Mouse (Mus musculus) heart, embryonic 15.5 days (tissue): ENCODE measurements at regions not wholly inside any gene's neighbourhood (a gene's known extent, or its start where the extent isn't known, plus 50 kb on each side); places are given as distances from the start of the nearest gene placed in this dataset.

ENCODE experiments used
- ATAC-seq: fragments of 200-750 bp; cut with Nextera tagmentation; replicated peaks from 2 replicates; pipeline ENCODE4 v1.8.0; 2017; ENCODE audit warnings: low read depth, moderate TSS enrichment; ENCODE audit not compliant: insufficient number of reproducible peaks, insufficient read depth, low FRiP score
- H3K27ac ChIP-seq: fragments of 300-500 bp; sonication (generic); 2 replicates; pipeline ENCODE4 v1.5.1; 2015; ENCODE audit warnings: mild to moderate bottlenecking, inconsistent platforms
- H3K27me3 ChIP-seq: fragments of 300-500 bp; sonication (generic); 2 replicates; pipeline ENCODE4 v1.6.1; 2015; ENCODE audit warnings: inconsistent platforms
- H3K36me3 ChIP-seq: fragments of 300-500 bp; sonication (generic); 2 replicates; pipeline ENCODE4 v1.6.1; 2015; ENCODE audit warnings: mild to moderate bottlenecking, inconsistent platforms
- H3K4me1 ChIP-seq: fragments of 300-500 bp; sonication (generic); replicated peaks from 2 replicates; pipeline ENCODE4 v1.6.1; 2015; ENCODE audit warnings: inconsistent platforms
- H3K4me2 ChIP-seq: fragments of 300-500 bp; sonication (generic); 2 replicates; pipeline ENCODE4 v1.6.1; 2015; ENCODE audit warnings: inconsistent platforms, mild to moderate bottlenecking, moderate library complexity
- H3K4me3 ChIP-seq: fragments of 300-500 bp; sonication (generic); 2 replicates; pipeline ENCODE4 v1.5.1; 2015; ENCODE audit warnings: mild to moderate bottlenecking, inconsistent platforms
- H3K9ac ChIP-seq: fragments of 300-500 bp; sonication (generic); 2 replicates; pipeline ENCODE4 v1.6.1; 2015; ENCODE audit warnings: mild to moderate bottlenecking, inconsistent platforms
- H3K9me3 ChIP-seq: fragments of 300-500 bp; sonication (generic); replicated peaks from 2 replicates; pipeline ENCODE4 v1.6.1; 2016; ENCODE audit warnings: inconsistent platforms
- WGBS: fragments of 180-500 bp; shearing (Covaris S2); methylation state at CpG from one replicate; pipeline ENCODE4 v1.1.7; 2015; ENCODE audit warnings: mixed read lengths; 5-methylcytosine and 5-hydroxymethylcytosine counted together

GRCm38 (mm10) chr2:106418181-106418580 is 274.9 kb upstream of the Mpped2 start:
- Histone ChIP-seq H3K36me3 (no peaks in the 10 kb centered on the region), H3K4me2 (no peak overlapping the region), H3K27me3 (no peaks in the 10 kb centered on the region), H3K4me3 (no peak overlapping the region), H3K9ac (no peak overlapping the region), H3K9me3 (no peaks in the 10 kb centered on the region), H3K4me1 (no peaks in the 10 kb centered on the region), H3K27ac (no peak overlapping the region)
- WGBS = 88% methylated on average over 2 of the region's 2 CpGs
- no peak for ATAC-seq

DNA sequence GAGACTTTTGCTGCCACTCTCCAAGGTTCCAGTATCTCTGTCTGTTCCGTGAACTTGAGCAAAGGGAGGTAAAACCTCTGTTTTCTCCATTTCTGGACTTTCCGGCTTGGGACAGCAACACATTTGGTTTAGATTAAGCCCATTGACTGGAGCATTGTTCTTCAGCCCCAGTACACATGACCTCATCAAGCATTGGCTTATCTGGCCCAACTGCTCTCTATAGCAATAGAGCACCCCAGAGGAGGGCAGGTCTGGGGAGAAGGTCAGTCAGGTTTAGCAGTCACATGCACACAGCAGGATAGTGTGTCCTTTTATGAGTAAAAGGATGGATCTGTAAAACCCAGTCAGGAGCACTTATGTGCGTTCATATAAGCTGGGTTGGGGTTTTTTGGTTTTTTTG is 268.1 kb upstream of the Mpped2 start:
- no peaks in the 10 kb centered on the region for H3K36me3 ChIP-seq
- 76% methylated on average over 3 of the region's 3 CpGs for WGBS
- H3K4me3 ChIP-seq = no peak overlapping the region
- H3K9ac ChIP-seq = no peak overlapping the region
- no peaks in the 10 kb centered on the region for H3K9me3 ChIP-seq
- no peaks in the 10 kb centered on the region for H3K4me1 ChIP-seq
- no peak overlapping the region for H3K27ac ChIP-seq
- ATAC-seq = no peak
- H3K27me3 ChIP-seq = no peaks in the 10 kb centered on the region
- no peak overlapping the region for H3K4me2 ChIP-seq

DNA sequence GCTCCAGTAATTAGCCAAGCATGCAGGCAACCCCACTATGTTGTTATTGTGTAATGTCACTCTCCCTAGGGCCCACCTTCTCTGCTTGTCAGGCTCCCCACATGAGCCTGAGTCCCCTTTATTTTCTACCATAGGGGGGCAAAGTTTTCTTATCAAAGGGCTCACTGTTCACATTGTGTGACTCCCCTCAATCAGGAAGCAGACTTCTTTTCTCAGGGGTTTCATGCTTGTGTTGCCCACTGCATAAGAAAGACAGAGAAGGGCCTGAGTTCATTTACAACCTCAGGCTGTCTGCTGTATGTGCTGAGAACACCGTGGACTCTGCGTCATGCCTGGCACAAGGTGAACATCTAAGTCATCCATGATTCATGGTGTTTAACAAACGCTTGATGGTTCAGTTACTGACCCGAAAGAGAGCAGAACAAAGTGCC is 267.6 kb upstream of the Mpped2 start:
- ATAC-seq = no peak
- WGBS = 80% methylated on average over 4 of the region's 4 CpGs
- no peaks in the 10 kb centered on the region for H3K9me3 ChIP-seq
- H3K4me2 ChIP-seq = no peak overlapping the region
- H3K4me1 ChIP-seq = no peaks in the 10 kb centered on the region
- no peaks in the 10 kb centered on the region for H3K36me3 ChIP-seq
- no peaks in the 10 kb centered on the region for H3K27me3 ChIP-seq
- H3K9ac ChIP-seq = no peak overlapping the region
- H3K4me3 ChIP-seq = no peak overlapping the region
- no peak overlapping the region for H3K27ac ChIP-seq

DNA sequence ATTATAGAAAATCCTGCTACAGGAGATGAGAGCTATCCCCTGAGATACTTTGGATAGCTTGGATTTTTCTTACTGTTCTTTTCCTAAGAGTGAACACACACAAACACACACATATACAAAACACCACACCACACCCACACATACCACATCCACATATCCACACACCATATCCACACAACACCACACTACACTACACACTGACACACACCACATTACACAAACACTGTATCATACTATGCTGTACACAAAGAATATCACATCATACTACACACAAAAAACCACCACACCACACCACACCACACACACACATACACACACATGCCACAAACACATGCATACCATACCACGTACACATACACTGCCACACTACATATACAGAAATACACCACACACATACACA is 267.1 kb upstream of the Mpped2 start:
- H3K9ac ChIP-seq = no peak overlapping the region
- WGBS = 91% methylated on average over 1 of the region's 1 CpGs

DNA sequence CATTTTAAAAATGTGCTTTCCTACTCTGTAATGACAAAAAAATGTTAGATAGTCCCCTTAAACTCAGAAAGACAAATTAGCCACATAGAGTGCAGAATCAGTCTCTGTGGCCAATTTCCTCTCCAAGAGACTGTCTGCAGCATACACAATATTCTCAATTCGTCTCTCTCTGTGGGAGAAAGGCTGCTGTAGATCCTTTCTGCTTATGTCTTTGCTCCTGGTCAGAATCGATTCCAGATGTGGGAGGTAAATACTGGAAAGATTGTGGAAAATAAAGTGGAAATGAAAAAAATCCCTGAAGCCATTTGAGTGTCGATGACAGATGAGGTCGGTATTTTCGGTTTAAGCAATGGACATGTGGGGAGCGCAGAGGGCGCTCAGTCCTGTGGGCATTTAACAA is 265.8 kb upstream of the Mpped2 start:
- Histone ChIP-seq H3K9me3 (no peaks in the 10 kb centered on the region), H3K27ac (no peak overlapping the region), H3K4me2 (no peak overlapping the region), H3K4me1 (peaks cover 6% of the 10 kb centered on the region), H3K27me3 (no peaks in the 10 kb centered on the region), H3K9ac (no peak overlapping the region), H3K4me3 (no peak overlapping the region), H3K36me3 (no peaks in the 10 kb centered on the region)
- WGBS = 71% methylated on average over 7 of the region's 7 CpGs
- ATAC-seq = no peak

More for the DNA sequence above, 267.1 kb upstream of the Mpped2 start:
- Histone ChIP-seq H3K27ac (no peak overlapping the region), H3K4me2 (no peak overlapping the region), H3K4me1 (no peaks in the 10 kb centered on the region), H3K36me3 (no peaks in the 10 kb centered on the region), H3K27me3 (no peaks in the 10 kb centered on the region), H3K4me3 (no peak overlapping the region), H3K9me3 (no peaks in the 10 kb centered on the region)
- ATAC-seq = no peak

- H3K4me3 ChIP-seq = no peak overlapping the region
- H3K9me3 ChIP-seq = no peaks in the 10 kb centered on the region
- no peak overlapping the region for H3K27ac ChIP-seq
- WGBS = 42% methylated on average over 11 of the region's 11 CpGs
- peaks cover 7% of the 10 kb centered on the region for H3K4me1 ChIP-seq
- no peaks in the 10 kb centered on the region for H3K27me3 ChIP-seq
- H3K4me2 ChIP-seq = no peak overlapping the region
- no peaks in the 10 kb centered on the region for H3K36me3 ChIP-seq
- no peak overlapping the region for H3K9ac ChIP-seq
- no peak for ATAC-seq
These were observed 264.2 kb upstream of the Mpped2 start for GRCm38 (mm10) chr2:106428909-106429308.

- Histone ChIP-seq H3K27me3 (no peaks in the 10 kb centered on the region), H3K27ac (no peak overlapping the region), H3K4me3 (peak overlapping the region; percentile 32), H3K4me1 (peaks cover 7% of the 10 kb centered on the region), H3K9ac (peak overlapping the region; percentile 25; the same call in 1 of the 2 replicates), H3K9me3 (no peaks in the 10 kb centered on the region), H3K36me3 (no peaks in the 10 kb centered on the region), H3K4me2 (peak overlapping the region; percentile 64)
- 16% methylated on average over 8 of the region's 8 CpGs for WGBS
- no peak for ATAC-seq
These were observed 261.9 kb upstream of the Mpped2 start for GRCm38 (mm10) chr2:106431141-106431540.

- Histone ChIP-seq H3K27ac (no peak overlapping the region), H3K4me2 (peak overlapping the region; percentile 64), H3K4me3 (peak overlapping the region; percentile 32), H3K36me3 (no peaks in the 10 kb centered on the region), H3K4me1 (peaks cover 7% of the 10 kb centered on the region), H3K27me3 (no peaks in the 10 kb centered on the region), H3K9me3 (no peaks in the 10 kb centered on the region), H3K9ac (peak overlapping the region; percentile 25; the same call in 1 of the 2 replicates)
- 10% methylated on average over 9 of the region's 9 CpGs for WGBS
- no peak for ATAC-seq
These were observed 261.4 kb upstream of the Mpped2 start for GRCm38 (mm10) chr2:106431637-106432199.

- ATAC-seq = no peak
- H3K9me3 ChIP-seq = no peaks in the 10 kb centered on the region
- H3K4me3 ChIP-seq = no peak overlapping the region
- H3K27me3 ChIP-seq = no peaks in the 10 kb centered on the region
- H3K4me2 ChIP-seq = no peak overlapping the region
- no peaks in the 10 kb centered on the region for H3K36me3 ChIP-seq
- no peak overlapping the region for H3K27ac ChIP-seq
- peaks cover 7% of the 10 kb centered on the region for H3K4me1 ChIP-seq
- no peak overlapping the region for H3K9ac ChIP-seq
- 67% methylated on average over 2 of the region's 2 CpGs for WGBS
These were observed 256.9 kb upstream of the Mpped2 start for GRCm38 (mm10) chr2:106436136-106436535.

- Histone ChIP-seq H3K9me3 (no peaks in the 10 kb centered on the region), H3K4me1 (no peaks in the 10 kb centered on the region), H3K27ac (no peak overlapping the region), H3K36me3 (no peaks in the 10 kb centered on the region), H3K4me2 (no peak overlapping the region), H3K9ac (no peak overlapping the region), H3K27me3 (no peaks in the 10 kb centered on the region), H3K4me3 (no peak overlapping the region)
- 66% methylated on average over 7 of the region's 7 CpGs for WGBS
- ATAC-seq = no peak
These were observed 238.6 kb upstream of the Mpped2 start for GRCm38 (mm10) chr2:106454310-106454974.

- no peak for ATAC-seq
- H3K4me2 ChIP-seq = no peak overlapping the region
- no peaks in the 10 kb centered on the region for H3K9me3 ChIP-seq
- no peak overlapping the region for H3K9ac ChIP-seq
- no peaks in the 10 kb centered on the region for H3K4me1 ChIP-seq
- 70% methylated on average over 4 of the region's 4 CpGs for WGBS
- no peak overlapping the region for H3K27ac ChIP-seq
- no peaks in the 10 kb centered on the region for H3K27me3 ChIP-seq
- H3K36me3 ChIP-seq = no peaks in the 10 kb centered on the region
- H3K4me3 ChIP-seq = no peak overlapping the region
These were observed 238.0 kb upstream of the Mpped2 start for GRCm38 (mm10) chr2:106455039-106455438.

DNA sequence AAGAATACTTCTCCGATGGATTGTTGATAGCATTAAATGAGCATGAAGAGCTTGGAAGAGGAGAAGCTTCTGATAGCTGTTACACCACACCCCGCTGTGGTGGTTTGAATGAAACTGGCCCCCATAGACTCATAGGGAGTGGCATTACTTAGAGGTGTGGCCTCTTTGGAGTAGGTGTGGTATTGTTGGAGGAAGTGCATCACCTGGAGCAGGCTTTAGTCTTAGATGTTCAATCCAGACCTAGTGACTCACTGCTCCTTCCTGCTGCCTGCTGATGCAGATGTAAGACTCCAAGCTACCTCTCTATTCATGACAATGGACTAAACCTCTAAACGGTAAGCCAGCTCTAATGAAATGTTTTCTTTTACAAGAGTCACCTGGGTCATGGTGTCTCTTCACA is 237.1 kb upstream of the Mpped2 start:
- ATAC-seq = no peak
- Histone ChIP-seq H3K9me3 (no peaks in the 10 kb centered on the region), H3K27ac (no peak overlapping the region), H3K4me1 (peaks cover 4% of the 10 kb centered on the region), H3K4me2 (no peak overlapping the region), H3K4me3 (no peak overlapping the region), H3K36me3 (no peaks in the 10 kb centered on the region), H3K9ac (no peak overlapping the region), H3K27me3 (no peaks in the 10 kb centered on the region)
- 90% methylated on average over 3 of the region's 3 CpGs for WGBS
